Mouse (Mus musculus) 3134 (cell line): ENCODE measurements around the gene Gm4969.

Experiments used
- DNase-seq: peaks from one replicate; pipeline ENCODE4 v3.0.0-alpha.2; 2011; ENCODE audit warnings: low spot score; ENCODE audit not compliant: insufficient read length; ENCODE audit errors: extremely low read depth

Gm4969 gene

GRCm38 (mm10) chr7:19094826-19095750 is 23.1 kb downstream of the Gm4969 start:
- DNase-seq: peak; percentile 79

GRCm38 (mm10) chr7:19094471-19094825 is 23.7 kb downstream of the Gm4969 start, which contains the start of gene Six5:
Gene Six5 (plus strand): TSS chr7:19094594.
- no peak for DNase-seq

- peak; percentile 96 for DNase-seq
These were observed 24.4 kb downstream of the Gm4969 start for GRCm38 (mm10) chr7:19093537-19094385.

GRCm38 (mm10) chr7:19093174-19093521 is 25.0 kb downstream of the Gm4969 start:
- DNase-seq: peak; percentile 76

GRCm38 (mm10) chr7:19092381-19093173 is 25.6 kb downstream of the Gm4969 start:
- no peak for DNase-seq

GRCm38 (mm10) chr7:19091913-19092312 is 26.3 kb downstream of the Gm4969 start:
- DNase-seq: no peak

GRCm38 (mm10) chr7:19088813-19089212 is 29.4 kb downstream of the Gm4969 start:
- DNase-seq: peak; percentile 51

- DNase-seq: no peak
These were observed 31.4 kb downstream of the Gm4969 start for GRCm38 (mm10) chr7:19086760-19087159.

GRCm38 (mm10) chr7:19086042-19086441 is 32.1 kb downstream of the Gm4969 start:
- peak; percentile 94 for DNase-seq

GRCm38 (mm10) chr7:19085495-19085894 is 32.7 kb downstream of the Gm4969 start:
- no peak for DNase-seq

- DNase-seq: peak; percentile 46
These were observed 33.2 kb downstream of the Gm4969 start for GRCm38 (mm10) chr7:19084921-19085473.

GRCm38 (mm10) chr7:19084277-19084771 is 33.8 kb downstream of the Gm4969 start:
- peak; percentile 78 for DNase-seq

GRCm38 (mm10) chr7:19083701-19084100 is 34.5 kb downstream of the Gm4969 start, which contains the start of gene Dmpk:
Gene Dmpk (plus strand): TSS chr7:19083849.
- peak; percentile 76 for DNase-seq

- DNase-seq: peak; percentile 44
These were observed 35.1 kb downstream of the Gm4969 start for GRCm38 (mm10) chr7:19083096-19083495.

- no peak for DNase-seq
These were observed 36.0 kb downstream of the Gm4969 start for GRCm38 (mm10) chr7:19082171-19082570.

GRCm38 (mm10) chr7:19080451-19080950 is 37.7 kb downstream of the Gm4969 start:
- DNase-seq: no peak

- DNase-seq: no peak
These were observed 39.4 kb downstream of the Gm4969 start for GRCm38 (mm10) chr7:19078732-19079131.

- no peak for DNase-seq
These were observed 40.4 kb downstream of the Gm4969 start for GRCm38 (mm10) chr7:19077761-19078160.

- peak; percentile 39 for DNase-seq
These were observed 41.6 kb downstream of the Gm4969 start for GRCm38 (mm10) chr7:19076586-19076991.
